Mouse (Mus musculus) embryonic facial prominence, embryonic 13.5 days (tissue): ENCODE results near the gene Rbm20. TPM values are rescaled to one million over a fixed set of nuclear protein-coding genes. Genes with fewer than 3 reads are reported as not detected.

Source experiments
- ATAC-seq: fragments of 200-750 bp; cut with Nextera tagmentation; 2 replicates; pipeline ENCODE4 v1.8.0; 2017; ENCODE audit warnings: low read depth; ENCODE audit not compliant: insufficient number of reproducible peaks, insufficient read depth, low FRiP score, low TSS enrichment
- H3K27ac ChIP-seq: fragments of 300-500 bp; sonication (generic); 2 replicates; pipeline ENCODE4 v1.5.1; 2015; ENCODE audit warnings: moderate library complexity, mild to moderate bottlenecking, inconsistent platforms
- H3K27me3 ChIP-seq: fragments of 300-500 bp; sonication (generic); 2 replicates; pipeline ENCODE4 v1.6.1; 2015; ENCODE audit warnings: mild to moderate bottlenecking, inconsistent platforms
- H3K36me3 ChIP-seq: fragments of 300-500 bp; sonication (generic); 2 replicates; pipeline ENCODE4 v1.6.1; 2015; ENCODE audit warnings: mild to moderate bottlenecking, inconsistent platforms
- H3K4me1 ChIP-seq: fragments of 300-500 bp; sonication (generic); 2 replicates; pipeline ENCODE4 v1.6.1; 2015; ENCODE audit warnings: inconsistent platforms
- H3K4me2 ChIP-seq: fragments of 300-500 bp; sonication (generic); 2 replicates; pipeline ENCODE4 v1.6.1; 2015; ENCODE audit warnings: moderate library complexity, mild to moderate bottlenecking, inconsistent platforms
- H3K4me3 ChIP-seq: fragments of 300-500 bp; sonication (generic); 2 replicates; pipeline ENCODE4 v1.5.1; 2015; ENCODE audit warnings: mild to moderate bottlenecking, inconsistent platforms
- H3K9ac ChIP-seq: fragments of 300-500 bp; sonication (generic); 2 replicates; pipeline ENCODE4 v1.6.1; 2015; ENCODE audit warnings: mild to moderate bottlenecking, inconsistent platforms
- H3K9me3 ChIP-seq: fragments of 300-500 bp; sonication (generic); 2 replicates; pipeline ENCODE4 v1.6.1; 2016; ENCODE audit warnings: inconsistent platforms
- WGBS: fragments of 180-500 bp; shearing (Covaris S2); methylation state at CpG from one replicate; pipeline ENCODE4 v1.1.7; 2015; ENCODE audit warnings: mixed read lengths; 5-methylcytosine and 5-hydroxymethylcytosine counted together
- polyA plus RNA-seq: library from polyadenylated mRNA; unstranded; fragments of >200 nt; fragmentation: Nextera tagmentation; extraction: Ambion mirVana; gene quantifications from 2 replicates; pipeline ENCODE4 v1.2.1, GENCODE M21; 2015

Gene Rbm20
- 3.1 and 4.2 TPM in 2 replicates for polyA plus RNA-seq

DNA sequence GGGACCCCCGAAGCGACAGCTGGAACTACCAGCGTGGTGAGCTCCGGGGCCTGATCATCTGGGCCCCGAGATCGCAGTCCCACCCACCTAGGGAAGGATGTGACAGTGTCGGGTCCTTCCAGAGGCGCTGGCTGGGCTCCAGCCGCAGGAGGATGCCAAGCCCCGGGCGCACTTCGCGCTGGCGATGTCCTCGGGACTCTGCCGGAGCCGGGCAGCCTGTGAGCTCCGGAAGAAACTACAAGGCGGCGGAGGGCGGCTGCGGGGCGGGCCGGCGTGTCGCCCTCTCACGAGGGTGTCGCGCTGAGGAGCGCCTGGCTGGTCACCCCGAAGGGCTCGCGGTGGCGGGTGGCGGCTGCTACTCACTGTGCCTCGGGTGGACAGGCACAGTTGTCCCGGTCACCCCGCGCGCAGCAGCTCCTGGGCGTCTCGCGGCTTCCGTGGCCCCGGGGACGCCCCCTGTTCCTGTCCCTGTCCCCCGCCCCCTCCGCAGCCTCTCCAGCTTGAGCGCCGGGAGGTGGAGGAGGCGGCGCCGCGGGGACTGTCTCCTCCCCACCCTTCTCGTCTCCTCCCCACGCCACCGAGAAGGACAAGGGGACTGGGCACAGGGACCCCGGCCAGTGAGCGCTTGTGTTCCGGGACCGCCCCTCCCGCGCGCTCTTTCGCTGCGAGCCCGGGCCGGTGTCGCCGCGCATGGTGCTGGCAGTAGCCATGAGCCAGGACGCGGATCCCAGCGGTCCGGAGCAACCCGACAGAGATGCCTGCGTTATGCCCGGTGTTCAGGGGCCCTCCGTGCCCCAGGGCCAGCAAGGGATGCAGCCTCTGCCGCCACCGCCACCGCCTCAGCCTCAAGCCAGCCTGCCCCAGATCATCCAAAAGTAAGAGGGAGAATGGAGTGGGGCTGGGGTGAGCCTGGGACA, at the start of gene Rbm20:
Rbm20 (plus strand) TSS at position 589 of the 917 bp plus-strand sequence.
- peak; percentile 52; the same call in 1 of the 2 replicates for ATAC-seq
- Histone ChIP-seq H3K9me3 (no peaks in the 10 kb centered on the region), H3K9ac (peak within 1 kb of the TSS; percentile 76), H3K36me3 (no peaks in the 10 kb centered on the region), H3K4me2 (peak within 1 kb of the TSS; percentile 99), H3K4me1 (peaks cover 27% of the 10 kb centered on the region), H3K27me3 (peaks cover 63% of the 10 kb centered on the region), H3K27ac (no peak within 1 kb of the TSS), H3K4me3 (peak within 1 kb of the TSS; percentile 68)
- under 1% methylated on average over 65 of the region's 82 CpGs for WGBS

DNA sequence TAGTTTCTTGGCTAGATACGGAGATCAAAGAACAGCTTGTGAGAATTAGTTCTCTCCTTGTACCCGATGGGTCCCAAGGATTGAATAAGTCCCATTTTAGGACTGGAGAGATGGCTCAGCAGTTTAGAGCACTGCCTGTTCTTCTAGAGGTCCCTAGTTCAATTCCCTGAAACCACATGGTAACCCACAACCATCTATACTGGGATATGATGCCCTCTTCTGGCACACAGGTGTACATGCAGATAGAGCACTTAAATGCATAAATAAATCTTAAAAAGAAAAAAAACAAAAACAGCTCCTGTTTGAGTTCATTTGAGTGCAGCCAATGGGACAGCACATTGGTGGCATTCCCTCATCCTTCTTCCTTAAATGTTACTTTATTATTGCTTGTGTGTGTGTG, 39.1 kb upstream of the Rbm20 start:
- H3K27me3 ChIP-seq = no peaks in the 10 kb centered on the region

DNA sequence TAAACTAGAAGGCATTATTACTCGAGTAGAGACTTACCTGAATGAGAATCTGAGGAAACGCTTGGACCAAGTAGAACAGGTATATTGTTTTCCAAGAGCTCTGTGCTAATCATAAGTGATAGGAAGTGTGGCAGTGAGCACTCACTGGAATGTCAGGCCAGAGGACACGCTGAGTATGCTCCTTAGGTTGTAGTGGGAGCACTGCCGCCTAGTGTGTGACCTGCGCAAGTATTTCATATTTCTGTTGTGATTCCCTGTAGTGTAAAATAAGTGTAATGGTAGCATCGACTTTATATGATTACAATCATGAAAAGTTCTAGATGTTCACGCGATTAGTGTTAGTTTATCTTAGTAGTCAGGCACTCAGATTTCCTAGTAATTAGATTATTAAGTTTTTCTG, 38.4 kb upstream of the Rbm20 start:
- Histone ChIP-seq H3K36me3 (peaks cover 81% of the 10 kb centered on the region), H3K4me1 (no peaks in the 10 kb centered on the region), H3K9ac (no peak overlapping the region), H3K4me3 (no peak overlapping the region), H3K9me3 (no peaks in the 10 kb centered on the region), H3K4me2 (no peak overlapping the region), H3K27ac (no peak overlapping the region), H3K27me3 (no peaks in the 10 kb centered on the region)
- no peak for ATAC-seq
- 90% methylated on average over 8 of the region's 8 CpGs for WGBS

More for the DNA sequence above, 39.1 kb upstream of the Rbm20 start:
- H3K4me3 ChIP-seq = no peak overlapping the region
- peaks cover 81% of the 10 kb centered on the region for H3K36me3 ChIP-seq
- no peak overlapping the region for H3K27ac ChIP-seq
- no peaks in the 10 kb centered on the region for H3K4me1 ChIP-seq
- H3K9me3 ChIP-seq = no peaks in the 10 kb centered on the region
- H3K4me2 ChIP-seq = no peak overlapping the region
- WGBS = 87% methylated on average over 2 of the region's 2 CpGs
- no peak for ATAC-seq
- H3K9ac ChIP-seq = no peak overlapping the region

DNA sequence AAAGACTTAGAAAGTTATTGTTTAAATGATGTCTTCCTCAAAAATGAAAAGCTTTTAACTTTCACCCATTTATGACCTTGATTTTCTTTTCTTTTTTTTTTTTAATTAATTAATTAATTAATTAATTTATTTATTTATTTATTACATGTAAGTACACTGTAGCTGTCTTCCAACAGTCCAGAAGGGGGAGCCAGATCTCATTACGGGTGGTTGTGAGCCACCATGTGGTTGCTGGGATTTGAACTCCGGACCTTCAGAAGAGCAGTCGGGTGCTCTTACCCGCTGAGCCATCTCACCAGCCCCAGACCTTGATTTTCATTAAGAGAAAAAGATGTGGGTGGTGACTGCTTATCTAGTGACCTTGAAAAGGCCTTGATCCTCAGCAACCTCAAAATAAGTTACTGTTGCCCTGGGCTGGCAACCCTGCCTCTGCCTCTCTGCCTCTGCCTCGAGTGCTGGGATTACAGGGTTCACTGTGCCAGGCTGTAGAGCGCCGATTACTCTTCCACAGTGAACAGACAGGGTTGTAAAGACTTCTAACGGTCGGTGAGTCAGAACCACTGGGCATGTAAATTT, 33.0 kb upstream of the Rbm20 start:
- ATAC-seq = no peak
- Histone ChIP-seq H3K27me3 (no peaks in the 10 kb centered on the region), H3K9ac (no peak overlapping the region), H3K4me3 (no peak overlapping the region), H3K36me3 (peaks cover 70% of the 10 kb centered on the region), H3K27ac (no peak overlapping the region), H3K4me2 (no peak overlapping the region), H3K4me1 (peaks cover 4% of the 10 kb centered on the region), H3K9me3 (no peaks in the 10 kb centered on the region)
- 92% methylated on average over 9 of the region's 9 CpGs for WGBS

DNA sequence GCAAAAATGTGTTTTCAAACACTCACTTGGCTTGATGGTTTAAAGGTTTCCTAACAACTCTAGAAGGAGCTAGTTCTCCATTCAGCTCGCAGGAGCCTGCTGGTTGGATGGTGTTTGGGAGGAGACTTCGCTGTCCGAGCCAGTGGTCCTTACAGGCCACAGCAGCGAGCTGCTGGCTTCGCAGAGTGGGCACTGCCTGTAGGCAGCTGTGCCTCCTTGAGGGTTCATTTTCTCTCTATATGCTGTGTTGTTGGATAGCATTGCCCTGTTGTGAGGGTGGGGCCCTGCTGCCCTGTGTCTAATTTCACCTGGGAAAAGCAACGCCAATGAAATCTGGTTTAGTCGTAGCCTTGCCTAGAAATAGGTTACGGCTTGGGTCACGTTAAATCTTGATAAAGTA, 29.8 kb upstream of the Rbm20 start:
- WGBS = 71% methylated on average over 9 of the region's 9 CpGs
- peaks cover 11% of the 10 kb centered on the region for H3K4me1 ChIP-seq
- H3K27ac ChIP-seq = no peak overlapping the region
- no peak overlapping the region for H3K4me3 ChIP-seq
- no peak for ATAC-seq
- H3K4me2 ChIP-seq = no peak overlapping the region
- peaks cover 45% of the 10 kb centered on the region for H3K36me3 ChIP-seq
- no peaks in the 10 kb centered on the region for H3K9me3 ChIP-seq
- no peak overlapping the region for H3K9ac ChIP-seq
- H3K27me3 ChIP-seq = no peaks in the 10 kb centered on the region

DNA sequence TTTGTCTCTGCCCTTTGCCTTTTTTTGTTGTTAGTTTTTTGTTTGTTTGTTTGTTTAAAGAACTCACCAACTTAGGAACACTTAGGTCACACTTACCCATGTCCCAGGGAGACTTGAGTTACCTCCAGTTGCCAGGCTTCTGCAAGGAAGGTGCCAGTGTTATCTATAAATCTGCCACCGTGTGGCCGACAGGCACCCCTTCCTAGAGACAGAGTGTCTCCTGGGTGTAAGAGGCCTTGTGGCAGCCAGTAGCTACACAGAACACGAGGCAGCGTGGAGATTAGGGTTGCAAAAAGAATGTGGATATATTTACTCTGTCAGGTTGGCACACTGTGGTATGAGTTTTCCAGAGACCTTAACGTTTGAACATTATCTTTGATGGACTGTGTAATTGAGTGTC, 29.1 kb upstream of the Rbm20 start:
- no peak overlapping the region for H3K4me3 ChIP-seq
- no peak for ATAC-seq
- H3K4me1 ChIP-seq = peaks cover 18% of the 10 kb centered on the region
- no peak overlapping the region for H3K9ac ChIP-seq
- no peak overlapping the region for H3K4me2 ChIP-seq
- H3K27me3 ChIP-seq = no peaks in the 10 kb centered on the region
- H3K9me3 ChIP-seq = no peaks in the 10 kb centered on the region
- 47% methylated on average over 5 of the region's 5 CpGs for WGBS
- H3K27ac ChIP-seq = no peak overlapping the region
- H3K36me3 ChIP-seq = peaks cover 41% of the 10 kb centered on the region

DNA sequence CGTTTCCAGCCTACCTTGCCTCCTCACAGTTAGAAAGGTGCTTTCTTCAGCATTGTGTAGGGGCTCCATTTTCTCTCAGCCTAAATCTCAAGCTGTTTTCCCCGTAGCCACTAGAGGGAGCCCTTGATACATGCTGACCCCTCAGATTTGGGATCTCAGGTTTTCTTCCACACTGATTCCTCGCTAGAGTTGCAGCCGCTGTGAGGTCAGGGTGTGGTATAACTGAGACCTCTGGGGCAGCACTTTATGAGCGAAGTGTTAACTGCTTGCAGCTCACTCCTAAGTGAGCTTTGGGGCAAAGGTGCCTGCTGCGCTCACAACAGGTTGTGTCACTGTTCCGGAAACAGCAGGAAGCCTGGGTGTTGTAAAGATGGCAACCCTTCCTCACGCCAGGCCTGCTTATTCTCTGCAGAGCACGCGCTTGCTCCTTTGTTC, 28.3 kb upstream of the Rbm20 start:
- H3K27ac ChIP-seq = no peak overlapping the region
- H3K36me3 ChIP-seq = peaks cover 34% of the 10 kb centered on the region
- no peak overlapping the region for H3K4me3 ChIP-seq
- no peak overlapping the region for H3K4me2 ChIP-seq
- no peaks in the 10 kb centered on the region for H3K9me3 ChIP-seq
- no peak overlapping the region for H3K9ac ChIP-seq
- 48% methylated on average over 10 of the region's 10 CpGs for WGBS
- no peaks in the 10 kb centered on the region for H3K27me3 ChIP-seq
- H3K4me1 ChIP-seq = peaks cover 24% of the 10 kb centered on the region
- no peak for ATAC-seq

DNA sequence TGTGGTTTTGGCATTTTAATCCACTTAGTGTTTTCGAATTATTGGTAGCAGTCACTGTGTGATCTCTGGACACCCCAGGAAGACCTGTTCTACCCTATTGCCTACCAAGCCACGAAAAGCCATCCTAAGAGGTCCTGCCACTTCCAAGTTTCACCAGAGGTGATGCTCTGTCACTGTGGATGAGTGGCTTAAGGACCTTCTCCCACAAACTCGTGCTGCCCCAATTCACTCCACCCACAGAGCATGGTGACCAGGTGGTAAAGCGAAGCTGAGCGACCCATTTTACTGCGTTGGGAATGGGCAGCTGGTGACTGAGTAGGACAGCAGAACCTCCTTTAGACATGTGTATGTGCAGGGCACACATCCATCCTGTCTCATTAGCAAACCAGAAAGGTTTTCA, 27.7 kb upstream of the Rbm20 start:
- no peak for ATAC-seq
- H3K9ac ChIP-seq = no peak overlapping the region
- H3K4me2 ChIP-seq = no peak overlapping the region
- H3K4me3 ChIP-seq = no peak overlapping the region
- H3K27me3 ChIP-seq = no peaks in the 10 kb centered on the region
- no peaks in the 10 kb centered on the region for H3K9me3 ChIP-seq
- H3K4me1 ChIP-seq = peaks cover 29% of the 10 kb centered on the region
- no peak overlapping the region for H3K27ac ChIP-seq
- 81% methylated on average over 6 of the region's 6 CpGs for WGBS
- peaks cover 31% of the 10 kb centered on the region for H3K36me3 ChIP-seq

DNA sequence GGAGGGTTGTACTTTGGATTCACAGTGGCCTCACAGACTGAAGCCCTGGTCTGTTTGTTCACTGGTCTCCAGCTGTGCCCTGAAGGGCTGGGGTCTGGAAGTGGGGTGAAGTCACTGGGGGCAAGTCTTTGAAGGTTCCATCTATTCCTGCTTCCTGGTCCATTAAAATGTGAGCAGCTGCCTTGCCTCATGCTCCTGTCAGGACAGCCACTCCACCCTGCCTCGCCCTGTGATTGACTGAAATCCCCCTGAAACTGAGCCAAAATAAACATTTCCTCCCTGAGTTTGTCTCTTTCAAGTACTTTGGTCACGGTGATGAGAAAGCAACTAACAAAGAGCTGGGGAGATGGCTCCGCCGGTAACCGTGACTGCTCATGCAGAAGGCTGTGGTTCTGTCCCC, 27.3 kb upstream of the Rbm20 start:
- Histone ChIP-seq H3K9me3 (no peaks in the 10 kb centered on the region), H3K4me1 (peaks cover 32% of the 10 kb centered on the region), H3K4me3 (no peak overlapping the region), H3K36me3 (peaks cover 28% of the 10 kb centered on the region), H3K27me3 (no peaks in the 10 kb centered on the region), H3K4me2 (no peak overlapping the region), H3K9ac (no peak overlapping the region), H3K27ac (no peak overlapping the region)
- ATAC-seq = no peak
- WGBS = 53% methylated on average over 5 of the region's 5 CpGs

DNA sequence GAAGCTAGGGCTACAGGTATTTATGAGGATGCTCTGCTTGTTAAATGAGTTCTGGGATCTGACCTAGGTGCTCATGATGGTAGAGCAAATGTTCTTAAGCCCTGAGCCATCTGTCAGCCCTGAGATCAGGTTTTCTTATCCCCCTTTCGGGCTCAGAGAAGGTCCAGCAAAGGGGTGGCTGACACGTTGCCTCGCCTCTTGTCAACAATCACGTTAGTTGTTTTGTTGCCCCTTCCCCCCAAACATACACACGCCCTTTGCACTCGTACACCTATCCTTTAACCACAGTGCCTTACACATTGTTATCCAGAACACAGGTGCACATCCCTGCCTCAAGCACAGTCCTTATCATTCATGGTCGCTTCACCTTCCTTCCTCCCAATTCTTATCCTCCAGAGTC, 26.2 kb upstream of the Rbm20 start:
- peaks cover 32% of the 10 kb centered on the region for H3K4me1 ChIP-seq
- H3K9ac ChIP-seq = no peak overlapping the region
- H3K4me2 ChIP-seq = no peak overlapping the region
- no peaks in the 10 kb centered on the region for H3K27me3 ChIP-seq
- no peaks in the 10 kb centered on the region for H3K9me3 ChIP-seq
- peaks cover 19% of the 10 kb centered on the region for H3K36me3 ChIP-seq
- 82% methylated on average over 7 of the region's 7 CpGs for WGBS
- ATAC-seq = no peak
- no peak overlapping the region for H3K4me3 ChIP-seq
- H3K27ac ChIP-seq = no peak overlapping the region

DNA sequence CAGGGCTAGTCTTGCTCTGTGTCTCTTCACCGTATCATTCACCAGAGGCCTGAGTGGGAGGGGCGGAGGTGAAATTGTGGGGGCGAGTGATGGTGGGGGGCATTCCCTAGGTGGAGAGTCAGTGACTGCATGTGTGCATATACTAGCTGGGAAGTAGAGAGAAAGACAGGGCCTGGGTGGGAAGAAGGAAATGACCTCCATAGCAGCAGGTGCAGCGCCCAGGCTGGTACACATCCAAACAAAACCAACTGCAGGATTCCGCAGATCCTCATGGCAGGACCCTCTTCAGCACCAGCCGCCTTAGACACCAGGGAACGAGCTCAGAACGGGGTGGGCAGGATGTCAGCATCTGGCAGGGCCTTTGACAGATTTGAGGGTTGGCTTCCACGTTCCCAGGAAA, 24.8 kb upstream of the Rbm20 start:
- H3K9me3 ChIP-seq = no peaks in the 10 kb centered on the region
- ATAC-seq = no peak
- no peak overlapping the region for H3K4me3 ChIP-seq
- peaks cover 32% of the 10 kb centered on the region for H3K4me1 ChIP-seq
- no peak overlapping the region for H3K27ac ChIP-seq
- no peak overlapping the region for H3K4me2 ChIP-seq
- 58% methylated on average over 9 of the region's 9 CpGs for WGBS
- no peak overlapping the region for H3K9ac ChIP-seq
- no peaks in the 10 kb centered on the region for H3K27me3 ChIP-seq
- H3K36me3 ChIP-seq = peaks cover 6% of the 10 kb centered on the region; the same call in 1 of the 2 replicates
